In genomic region chr3:120810048-120810447, GRCm38 (mm10) we compare ENCODE assay signal across 30 mouse cellular contexts.
A peak's percentile ranks its signal among the peaks of the same experiment; 100 is the strongest.
DNase-seq lines count a peak whose midpoint lies in the region; ATAC-seq lines count a peak whose summit lies in the region.
"Had no signal": no experiment of that assay in that cellular context is flagged by ENCODE, and none has a peak within 500 bp of the region (broad histone marks: within the 10 kb centered on the region; RNA-seq: fewer than 3 reads in every experiment).

No protein-coding gene starts in this region.

- no peak overlapping the region for H3K4me3 ChIP-seq in heart, embryonic 10.5 days
- H3K4me3 ChIP-seq in midbrain, embryonic 13.5 days (replicated peaks): no peak overlapping the region
- H3K4me3 ChIP-seq in midbrain, embryonic 16.5 days (ENCODE audit: low read depth, low read length): no peak overlapping the region
- no peak overlapping the region for H3K4me3 ChIP-seq in hindbrain, embryonic 12.5 days
- H3K4me3 ChIP-seq: embryonic facial prominence, embryonic 10.5 days; embryonic facial prominence, embryonic 15.5 days; forebrain, embryonic 12.5 days; limb, embryonic 13.5 days; lung, embryonic 15.5 days; myocyte had no signal

- DNase-seq in heart, embryonic 10.5 days (ENCODE audit: low spot score): peak; percentile 76
- DNase-seq in heart, postnatal 25 days (ENCODE audit: low spot score): no peak
- DNase-seq in retina, embryonic 14.5 days (ENCODE audit: low spot score): peak; percentile 39
- no peak for DNase-seq in urinary bladder, postnatal 36 days (ENCODE audit: low spot score in 2 of 2)
- DNase-seq: adrenal gland, postnatal 36 days; cerebellum, adult 8-10 months; cerebellum, postnatal 25 days; gastrocnemius, postnatal 14 days; kidney, adult 8-10 months; kidney, postnatal 4 days; lung, postnatal 36 days; spleen, adult 18-20 months; thymus, adult 18-20 months; thymus, postnatal 36 days had no signal

- H3K9ac ChIP-seq in midbrain, embryonic 13.5 days (replicated peaks): no peak overlapping the region
- no peak overlapping the region for H3K9ac ChIP-seq in midbrain, embryonic 16.5 days (ENCODE audit: low read depth, low read length)
- no peak overlapping the region for H3K9ac ChIP-seq in hindbrain, embryonic 12.5 days
- H3K9ac ChIP-seq: embryonic facial prominence, embryonic 15.5 days; forebrain, embryonic 12.5 days; limb, embryonic 13.5 days; lung, embryonic 15.5 days had no signal

- H3K9me3 ChIP-seq in heart, embryonic 10.5 days: no peaks in the 10 kb centered on the region
- H3K9me3 ChIP-seq in midbrain, embryonic 13.5 days: no peaks in the 10 kb centered on the region
- no peaks in the 10 kb centered on the region for H3K9me3 ChIP-seq in midbrain, embryonic 16.5 days (replicated peaks; ENCODE audit: control insufficient read depth, low read length, poor library complexity, severe bottlenecking)
- H3K9me3 ChIP-seq in hindbrain, embryonic 12.5 days (replicated peaks): no peaks in the 10 kb centered on the region
- H3K9me3 ChIP-seq: embryonic facial prominence, embryonic 10.5 days; embryonic facial prominence, embryonic 15.5 days; forebrain, embryonic 12.5 days; limb, embryonic 13.5 days; lung, embryonic 15.5 days had no signal

- 37% methylated on average over 6 of the region's 6 CpGs for WGBS in heart, embryonic 10.5 days
- WGBS in midbrain, embryonic 13.5 days: 63% methylated on average over 6 of the region's 6 CpGs
- 62% methylated on average over 6 of the region's 6 CpGs for WGBS in midbrain, embryonic 16.5 days
- WGBS in hindbrain, embryonic 12.5 days: 57% methylated on average over 6 of the region's 6 CpGs

- H3K4me2 ChIP-seq in midbrain, embryonic 13.5 days (replicated peaks): no peak overlapping the region
- H3K4me2 ChIP-seq in midbrain, embryonic 16.5 days (ENCODE audit: low read length): no peak overlapping the region
- no peak overlapping the region for H3K4me2 ChIP-seq in hindbrain, embryonic 12.5 days (replicated peaks)
- H3K4me2 ChIP-seq: embryonic facial prominence, embryonic 15.5 days; forebrain, embryonic 12.5 days; heart, embryonic 11.5 days; limb, embryonic 13.5 days; liver, embryonic 11.5 days; lung, embryonic 15.5 days had no signal

- H3K4me1 ChIP-seq in heart, embryonic 10.5 days: no peaks in the 10 kb centered on the region
- H3K4me1 ChIP-seq in midbrain, embryonic 13.5 days (replicated peaks): peaks cover 14% of the 10 kb centered on the region
- H3K4me1 ChIP-seq in midbrain, embryonic 16.5 days (ENCODE audit: control insufficient read depth, insufficient read depth, low read length): peaks cover 3% of the 10 kb centered on the region; the same call in 1 of the 2 replicates
- H3K4me1 ChIP-seq in hindbrain, embryonic 12.5 days: peaks cover 3% of the 10 kb centered on the region; the same call in 1 of the 2 replicates
- H3K4me1 ChIP-seq: embryonic facial prominence, embryonic 10.5 days; embryonic facial prominence, embryonic 15.5 days; limb, embryonic 13.5 days; lung, embryonic 15.5 days had no signal

- ATAC-seq in midbrain, embryonic 13.5 days: 0 out of 2 replicates have a peak, but pooled peaks have one; percentile 56
- no peak for ATAC-seq in midbrain, embryonic 16.5 days
- ATAC-seq in hindbrain, embryonic 12.5 days (ENCODE audit: low FRiP score): peak; percentile 43; the same call in 1 of the 2 replicates
- ATAC-seq in inflammation-experienced regulatory T-cells, adult 6 months: no peak
- ATAC-seq: CD4-positive, CD25-positive, alpha-beta regulatory T cell, adult 4 months; intestine, embryonic 16.5 days had no signal

- H3K27ac ChIP-seq in heart, embryonic 10.5 days: no peak overlapping the region
- peak overlapping the region; percentile 31; the same call in 1 of the 2 replicates for H3K27ac ChIP-seq in midbrain, embryonic 13.5 days
- H3K27ac ChIP-seq in midbrain, embryonic 16.5 days (ENCODE audit: low read length): no peak overlapping the region
- H3K27ac ChIP-seq in hindbrain, embryonic 12.5 days: peak overlapping the region; percentile 14; the same call in 1 of the 2 replicates
- H3K27ac ChIP-seq: embryonic facial prominence, embryonic 10.5 days; embryonic facial prominence, embryonic 15.5 days; forebrain, embryonic 12.5 days; kidney, postnatal 0 days; limb, embryonic 13.5 days; lung, embryonic 15.5 days; stomach, postnatal 0 days had no signal

- intact Hi-C loops in heart, postnatal 25 days (cut with DNase I): no loop called here

- no peaks in the 10 kb centered on the region for H3K27me3 ChIP-seq in heart, embryonic 10.5 days (ENCODE audit: insufficient read depth, poor library complexity, severe bottlenecking)
- no peaks in the 10 kb centered on the region for H3K27me3 ChIP-seq in midbrain, embryonic 13.5 days
- H3K27me3 ChIP-seq in midbrain, embryonic 16.5 days (ENCODE audit: control insufficient read depth, insufficient read depth, low read depth, low read length): no peaks in the 10 kb centered on the region
- no peaks in the 10 kb centered on the region for H3K27me3 ChIP-seq in hindbrain, embryonic 12.5 days
- H3K27me3 ChIP-seq: embryonic facial prominence, embryonic 15.5 days; forebrain, embryonic 12.5 days; limb, embryonic 13.5 days; lung, embryonic 15.5 days had no signal

- H3K36me3 ChIP-seq in heart, embryonic 10.5 days: no peaks in the 10 kb centered on the region
- H3K36me3 ChIP-seq in midbrain, embryonic 13.5 days: no peaks in the 10 kb centered on the region
- no peaks in the 10 kb centered on the region for H3K36me3 ChIP-seq in midbrain, embryonic 16.5 days (ENCODE audit: control insufficient read depth, insufficient read depth, low read length)
- no peaks in the 10 kb centered on the region for H3K36me3 ChIP-seq in hindbrain, embryonic 12.5 days
- H3K36me3 ChIP-seq: embryonic facial prominence, embryonic 10.5 days; embryonic facial prominence, embryonic 15.5 days; forebrain, embryonic 12.5 days; limb, embryonic 13.5 days; lung, embryonic 15.5 days had no signal

Comparison
In these comparisons a context has a peak if more than half of its experiments do, and no peak if none do; other contexts are left out.
1. DNase-seq: peak in heart, embryonic 10.5 days (single experiment) and retina, embryonic 14.5 days (single experiment); none in heart, postnatal 25 days (single experiment) and urinary bladder, postnatal 36 days (0 of 2).
2. H3K27ac ChIP-seq: peak in midbrain, embryonic 13.5 days (single experiment) and hindbrain, embryonic 12.5 days (single experiment); none in heart, embryonic 10.5 days (single experiment) and midbrain, embryonic 16.5 days (single experiment).
3. ATAC-seq: peak in midbrain, embryonic 13.5 days (single experiment) and hindbrain, embryonic 12.5 days (single experiment); none in midbrain, embryonic 16.5 days (single experiment) and inflammation-experienced regulatory T-cells, adult 6 months (single experiment).